Mouse (Mus musculus) kidney, postnatal 10 days (tissue): ENCODE measurements around the gene Cacnb1.
A peak's percentile ranks its signal among the peaks of the same experiment; 100 is the strongest.

Source experiments
- DNase-seq: peaks from one replicate; pipeline ENCODE4 v3.0.0; 2021; ENCODE audit warnings: mixed read lengths

Gene Cacnb1

DNA sequence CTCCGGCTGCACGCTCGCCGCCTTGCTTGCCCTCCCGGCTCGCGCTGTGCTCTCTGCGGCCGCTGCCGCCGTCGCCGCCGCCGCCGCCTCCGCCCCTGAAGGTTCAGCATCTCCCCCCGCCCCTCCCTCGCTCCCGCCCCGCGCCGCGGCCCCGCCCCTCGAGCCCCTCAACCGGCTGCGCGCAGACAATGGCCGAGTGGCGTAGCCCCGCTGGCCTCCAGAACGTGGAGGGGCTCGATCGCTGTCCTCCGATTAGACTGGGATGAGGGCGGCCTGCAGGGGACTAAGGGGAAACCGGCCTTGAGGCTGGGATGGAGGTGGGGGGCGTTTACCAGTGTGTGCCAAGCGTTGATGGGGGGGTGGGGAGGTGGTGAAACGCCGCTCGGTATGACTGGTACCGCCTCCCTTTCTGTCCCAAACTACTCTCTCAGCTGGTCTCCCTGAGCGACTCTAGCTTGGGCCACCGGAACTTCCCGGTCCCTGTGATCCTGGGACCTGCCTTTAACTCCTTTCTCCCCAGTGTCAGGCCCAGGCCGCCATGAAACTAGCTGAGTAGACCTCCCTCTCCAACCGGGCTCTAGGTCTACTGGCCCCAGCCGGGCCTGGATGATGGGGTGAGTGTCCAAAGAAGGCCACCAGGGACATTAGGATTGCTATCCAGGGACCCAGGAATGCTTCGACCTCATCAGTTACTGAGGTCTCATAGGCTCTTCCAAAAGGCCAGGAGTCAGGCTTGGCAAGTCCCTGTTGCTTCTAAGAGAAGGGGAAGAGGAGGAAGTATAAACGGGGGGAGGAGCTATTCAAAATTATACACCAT lies at the start of gene Cacnb1:
Gene Cacnb1, minus strand, starts transcription at position 480 of the 817 bp plus-strand sequence.
- DNase-seq = peak; percentile 87

DNA sequence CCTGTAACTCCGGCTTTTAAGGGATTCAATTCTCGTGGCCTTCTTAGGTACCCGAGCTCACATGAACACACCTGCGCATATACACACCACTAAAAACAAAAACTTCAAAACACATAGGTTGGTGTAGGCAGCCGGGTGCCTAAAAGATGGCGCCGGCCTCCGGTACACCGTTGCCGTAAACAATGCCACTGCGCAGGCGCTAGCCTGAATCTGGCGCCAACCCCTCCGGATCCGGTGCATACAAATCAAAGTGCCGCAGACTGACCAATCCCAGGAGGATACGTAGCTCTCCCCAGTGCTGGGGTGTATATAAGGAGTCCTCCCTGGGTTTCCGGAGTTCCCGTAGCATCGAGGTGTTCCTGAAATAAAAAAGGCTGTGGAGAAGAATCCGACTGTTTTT lies 44.4 kb upstream of the Cacnb1 start:
- no peak for DNase-seq

DNA sequence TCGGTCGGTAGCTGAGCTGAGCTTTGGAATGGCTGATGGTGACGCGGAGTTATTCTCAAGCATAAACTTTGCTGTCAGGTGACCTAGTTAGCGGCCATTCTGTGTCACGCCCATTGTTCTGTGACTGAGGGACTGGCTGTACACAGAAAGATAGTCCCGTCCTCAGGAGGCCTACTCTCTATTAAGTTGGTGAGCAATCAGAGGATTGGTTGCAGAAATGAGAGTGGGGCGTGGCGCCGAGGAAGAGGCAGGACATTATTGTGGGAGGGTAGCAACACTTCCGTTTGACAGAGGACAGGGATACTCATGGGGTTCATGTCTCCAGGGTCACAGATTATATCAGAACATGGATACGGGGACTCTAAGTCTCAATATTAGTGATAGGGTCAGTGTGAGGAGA lies 43.4 kb upstream of the Cacnb1 start:
- DNase-seq = no peak

DNA sequence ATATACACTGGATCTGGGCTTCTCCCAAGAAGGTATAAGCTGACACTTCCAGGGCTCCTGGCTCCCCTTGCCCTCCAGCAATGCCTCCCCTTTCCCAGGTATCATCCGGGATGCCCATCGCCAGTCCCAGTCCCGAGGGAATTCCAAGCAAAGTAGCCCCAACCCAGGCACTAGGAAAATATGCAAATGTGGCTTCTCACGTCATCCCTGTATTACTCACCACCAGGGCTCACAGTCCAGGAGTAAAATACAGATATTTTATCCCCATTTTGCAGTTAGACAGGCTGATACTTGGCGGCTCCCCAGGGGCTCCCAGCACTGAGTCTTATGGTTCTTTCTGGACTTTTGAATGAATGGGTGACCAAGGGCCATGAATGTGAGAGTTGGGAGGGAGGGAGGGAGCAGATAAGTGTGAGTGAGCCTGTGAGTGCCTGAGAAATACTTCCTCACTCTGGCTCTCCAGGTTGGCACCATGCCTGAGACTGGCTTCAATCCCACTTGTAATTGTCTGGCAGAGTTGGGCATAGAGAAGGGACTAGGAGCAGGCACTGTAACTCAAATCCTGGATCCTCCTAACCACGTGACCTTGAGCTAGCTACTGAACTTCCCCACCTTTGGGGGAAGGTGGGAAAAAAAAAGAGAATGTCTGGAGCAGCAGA lies 39.2 kb upstream of the Cacnb1 start:
- DNase-seq = no peak

DNA sequence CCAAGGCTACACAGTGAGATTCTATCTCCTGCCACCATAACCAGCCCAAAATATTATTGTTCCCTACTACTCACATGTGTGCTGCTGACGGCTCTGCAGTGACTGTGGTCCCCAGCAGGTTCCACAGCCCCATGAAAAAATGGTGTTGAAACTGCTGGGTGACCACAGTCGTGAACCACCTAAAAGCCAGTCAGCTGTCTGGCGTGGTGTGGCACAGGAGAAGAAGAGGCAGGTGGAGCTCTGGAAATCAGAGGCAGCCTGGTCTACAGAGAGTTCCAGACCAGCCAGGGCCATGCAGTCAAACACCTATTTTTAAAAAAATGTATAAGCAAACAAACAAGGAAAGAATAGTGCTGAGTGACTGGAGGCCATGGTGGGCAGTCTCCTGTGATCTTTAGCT lies 38.6 kb upstream of the Cacnb1 start:
- DNase-seq = no peak

DNA sequence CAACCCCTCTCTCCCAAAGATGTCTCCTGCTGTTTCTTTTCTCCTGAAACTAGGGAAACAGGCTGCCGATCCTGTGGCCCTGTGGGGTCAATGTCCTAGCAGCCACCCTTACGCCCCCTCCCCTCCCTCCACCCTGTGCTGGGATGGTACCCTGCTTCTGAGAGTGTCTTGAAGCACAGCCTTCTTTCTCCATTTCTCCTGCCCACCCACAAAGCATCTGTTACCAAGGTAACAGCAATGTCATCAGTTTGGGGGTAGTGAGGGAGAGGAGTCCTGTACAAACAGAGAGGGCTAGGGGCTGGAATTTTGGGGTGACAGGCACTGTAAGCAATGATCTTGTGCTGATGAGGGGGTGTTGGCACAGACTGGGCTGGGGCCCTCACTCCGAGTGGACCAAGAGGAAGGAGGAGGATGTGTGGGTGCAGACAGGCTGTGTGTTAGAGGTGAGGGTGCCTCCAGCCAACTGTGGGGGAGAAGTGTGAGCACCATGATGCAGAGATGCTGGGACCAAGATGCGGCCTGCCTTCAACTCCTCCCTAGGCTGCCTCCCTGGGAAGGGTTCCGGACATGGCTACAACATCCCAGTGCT lies 37.4 kb upstream of the Cacnb1 start:
- no peak for DNase-seq

DNA sequence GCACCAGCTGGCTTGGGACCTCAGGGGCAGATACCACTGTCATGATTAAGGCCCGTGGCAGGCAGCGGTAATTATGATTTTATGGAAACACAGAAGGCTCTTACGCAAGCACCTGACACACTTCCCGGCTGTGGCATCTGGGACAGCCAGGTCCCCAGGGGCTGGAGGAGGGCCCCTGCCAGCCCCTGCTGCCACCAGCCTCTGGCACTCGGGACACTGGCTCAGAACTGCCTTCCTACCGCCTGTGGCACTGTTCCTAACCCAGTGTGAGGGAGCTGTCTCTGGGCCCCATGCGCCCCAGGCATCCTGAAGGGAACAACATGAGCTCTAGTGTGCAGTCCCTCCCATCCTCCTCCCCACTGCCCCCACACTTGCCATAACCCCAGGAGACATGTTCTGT lies 36.8 kb upstream of the Cacnb1 start:
- no peak for DNase-seq

DNA sequence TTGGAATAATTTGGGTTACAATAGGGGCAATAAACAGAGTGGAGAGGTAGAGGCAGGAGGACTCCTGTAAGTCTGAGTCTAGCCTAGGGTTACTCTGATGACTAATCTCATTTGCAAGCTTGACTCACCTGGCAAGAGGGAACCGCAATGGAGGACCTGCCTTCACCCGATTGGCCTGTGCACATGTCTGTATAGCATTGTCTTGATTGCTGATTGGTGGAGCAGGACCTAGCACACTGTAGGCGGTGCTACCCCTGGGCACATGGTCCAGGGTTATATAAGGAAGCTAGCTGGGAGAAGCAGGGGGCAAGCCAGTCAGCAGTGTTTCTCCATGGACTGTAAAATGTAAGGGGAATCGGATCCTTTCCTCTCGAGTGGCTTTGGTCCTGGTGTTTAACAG lies 35.2 kb upstream of the Cacnb1 start:
- DNase-seq = no peak

DNA sequence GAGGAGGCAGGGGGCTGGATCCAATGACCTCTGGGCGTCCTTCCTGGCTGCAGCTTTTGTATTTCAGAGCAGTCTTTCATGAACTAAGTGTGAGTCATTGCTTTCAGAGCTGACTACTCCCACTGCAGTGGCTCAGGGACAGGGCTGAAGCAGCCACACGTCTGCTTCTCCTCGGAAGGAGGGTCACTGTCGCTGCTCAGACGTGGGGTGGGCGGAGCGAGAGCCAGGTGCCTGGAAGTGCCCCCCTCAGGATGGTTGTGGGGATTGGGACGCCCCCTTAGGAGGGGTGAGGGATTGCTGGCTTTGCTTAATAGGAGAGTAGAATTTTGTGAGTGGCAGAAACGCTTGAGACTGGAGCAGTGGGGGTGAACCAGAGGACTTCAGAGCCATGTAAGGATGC lies 34.6 kb upstream of the Cacnb1 start:
- no peak for DNase-seq

DNA sequence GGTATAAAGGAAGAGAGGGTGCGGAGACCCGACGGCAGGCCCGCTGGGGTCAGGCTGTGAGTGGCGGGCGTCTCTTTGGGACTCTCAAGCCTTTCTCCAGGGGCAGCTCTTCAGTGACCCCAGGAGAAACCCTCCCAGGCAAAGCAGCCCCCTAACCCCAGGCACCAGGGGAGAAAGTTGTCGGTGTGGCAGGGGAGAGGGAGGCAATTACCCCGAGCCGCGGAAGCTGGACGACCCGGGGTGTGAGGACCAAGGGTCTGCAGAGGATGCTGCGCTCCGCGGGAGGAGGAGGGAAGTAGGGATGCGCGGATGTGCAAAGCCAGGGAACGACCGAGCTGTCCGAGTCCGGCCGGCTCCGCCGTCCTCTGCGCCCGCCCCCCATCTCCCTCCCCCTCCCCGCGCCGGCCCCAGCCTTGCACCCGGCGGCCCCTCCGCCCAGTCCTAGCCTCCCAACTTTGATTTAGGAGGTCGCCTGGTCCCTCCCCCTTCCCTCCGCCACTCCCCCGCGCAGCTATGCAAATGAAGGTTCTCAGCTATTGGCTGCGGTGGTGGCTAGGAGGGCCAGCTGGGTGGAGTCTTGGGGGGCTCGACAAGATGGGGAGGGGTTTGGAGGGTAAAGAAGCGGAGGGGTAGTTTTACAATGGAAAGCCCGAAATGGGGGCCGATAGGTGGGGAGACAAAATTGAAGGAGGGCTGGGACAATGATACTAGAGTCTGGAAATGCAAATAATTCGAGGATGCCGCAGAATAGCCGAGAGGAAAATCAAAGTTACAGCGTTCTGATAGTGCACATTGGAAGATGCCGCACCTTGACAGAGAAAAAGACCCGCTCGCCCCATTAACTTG lies 30.4 kb upstream of the Cacnb1 start, which contains the start of gene Stac2:
Gene Stac2, minus strand, starts transcription at position 474 of the 846 bp plus-strand sequence.
- DNase-seq = peak; percentile 90

DNA sequence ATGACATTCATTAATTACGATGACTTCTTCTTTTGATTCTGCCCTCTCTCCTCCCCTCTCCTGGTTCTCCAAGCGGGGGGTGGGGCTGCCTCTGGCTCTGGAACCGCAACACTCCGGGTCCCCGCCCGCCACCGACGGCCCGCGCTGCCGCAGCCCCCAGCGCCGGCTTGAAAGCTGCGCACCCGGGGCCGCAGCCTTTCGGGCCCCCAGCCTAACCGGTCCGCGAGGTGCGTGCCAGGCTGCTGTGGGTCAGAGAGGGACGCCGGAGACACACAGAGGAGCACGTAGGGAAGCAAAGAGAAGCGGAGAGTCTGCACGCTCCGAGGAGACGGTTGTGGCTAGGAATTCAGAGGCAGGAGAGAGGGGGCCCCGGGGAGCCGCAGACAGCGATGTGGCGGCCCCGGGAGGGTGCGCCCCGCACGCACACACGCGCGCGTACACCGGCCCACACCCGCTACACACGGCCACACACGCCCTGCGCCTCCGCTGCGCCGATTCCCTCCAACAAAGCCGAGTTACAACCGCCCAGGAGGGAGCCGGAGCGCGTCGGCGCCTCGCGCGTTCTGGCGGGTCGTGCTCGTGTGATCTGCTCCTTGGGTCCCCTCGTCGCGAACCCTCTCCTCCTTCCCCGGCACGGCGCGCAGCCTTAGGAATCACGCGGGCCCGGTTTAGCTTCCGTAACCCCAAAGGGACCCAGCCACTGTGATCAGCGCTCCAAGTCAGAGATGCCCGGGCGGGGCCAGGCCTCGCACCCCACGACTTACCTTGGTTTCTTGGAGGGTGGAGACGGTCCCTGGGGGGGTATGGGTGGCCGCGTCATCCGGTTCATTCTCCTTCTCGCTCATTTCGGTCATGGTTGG lies 29.5 kb upstream of the Cacnb1 start:
- DNase-seq = peak; percentile 52

DNA sequence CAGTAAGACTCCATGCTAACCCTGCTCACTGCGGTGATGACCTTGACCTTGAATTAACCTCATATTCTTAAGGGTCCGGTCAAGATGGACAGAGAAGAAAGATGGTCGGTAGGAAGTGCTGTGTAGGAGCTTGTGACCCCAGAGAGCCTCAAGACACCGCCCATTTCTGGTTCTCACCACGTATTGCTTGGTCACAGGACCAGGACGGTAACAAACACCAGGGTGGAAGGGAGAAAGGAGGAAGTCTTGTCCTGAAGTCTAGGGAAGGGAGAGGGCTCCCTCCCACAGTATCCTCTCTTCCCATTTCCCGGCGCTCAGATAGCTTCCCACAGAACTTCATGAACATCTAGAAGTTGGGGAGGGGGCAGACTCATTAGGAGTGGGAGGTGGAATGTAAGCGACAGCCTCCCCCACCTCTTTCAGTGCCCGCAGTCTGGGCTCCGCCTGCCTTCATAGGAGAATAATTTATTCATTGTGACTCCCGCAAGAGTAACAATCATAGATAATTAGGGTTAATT lies 28.8 kb upstream of the Cacnb1 start:
- no peak for DNase-seq

DNA sequence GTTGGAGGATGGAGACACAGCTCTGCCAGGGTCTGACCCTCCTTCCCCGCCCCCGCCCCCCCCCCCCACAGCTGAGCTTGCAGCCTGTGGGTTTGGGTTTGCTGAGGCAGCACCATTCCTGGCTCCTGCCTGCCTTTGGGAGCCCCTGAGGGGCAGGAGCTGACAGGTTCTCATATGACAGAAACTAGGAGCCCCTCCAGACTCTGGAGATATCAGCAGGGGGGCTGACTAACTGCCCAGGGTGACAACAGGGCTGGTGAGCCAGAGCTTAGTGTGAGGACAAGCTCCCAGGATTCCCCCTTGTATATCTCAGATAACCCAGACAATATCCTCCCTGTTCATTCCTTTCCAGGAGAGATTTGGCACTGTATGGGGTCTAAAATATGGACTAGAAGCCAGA lies 28.1 kb upstream of the Cacnb1 start:
- no peak for DNase-seq

DNA sequence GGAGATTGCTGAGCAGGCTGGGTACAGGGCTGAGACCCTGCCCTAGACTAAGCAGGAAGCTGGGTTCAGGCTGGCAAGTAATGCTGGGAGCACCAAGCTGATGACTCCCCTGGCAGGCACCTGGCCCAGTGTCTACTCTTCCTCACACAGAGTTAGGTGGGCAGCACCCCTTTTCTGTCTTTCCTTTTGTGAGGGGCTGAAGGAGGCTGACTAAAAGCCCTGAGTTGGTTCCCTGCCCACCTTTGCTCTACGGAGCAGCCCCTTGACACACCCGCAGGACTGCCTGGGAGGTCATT lies 27.6 kb upstream of the Cacnb1 start:
- DNase-seq = no peak

DNA sequence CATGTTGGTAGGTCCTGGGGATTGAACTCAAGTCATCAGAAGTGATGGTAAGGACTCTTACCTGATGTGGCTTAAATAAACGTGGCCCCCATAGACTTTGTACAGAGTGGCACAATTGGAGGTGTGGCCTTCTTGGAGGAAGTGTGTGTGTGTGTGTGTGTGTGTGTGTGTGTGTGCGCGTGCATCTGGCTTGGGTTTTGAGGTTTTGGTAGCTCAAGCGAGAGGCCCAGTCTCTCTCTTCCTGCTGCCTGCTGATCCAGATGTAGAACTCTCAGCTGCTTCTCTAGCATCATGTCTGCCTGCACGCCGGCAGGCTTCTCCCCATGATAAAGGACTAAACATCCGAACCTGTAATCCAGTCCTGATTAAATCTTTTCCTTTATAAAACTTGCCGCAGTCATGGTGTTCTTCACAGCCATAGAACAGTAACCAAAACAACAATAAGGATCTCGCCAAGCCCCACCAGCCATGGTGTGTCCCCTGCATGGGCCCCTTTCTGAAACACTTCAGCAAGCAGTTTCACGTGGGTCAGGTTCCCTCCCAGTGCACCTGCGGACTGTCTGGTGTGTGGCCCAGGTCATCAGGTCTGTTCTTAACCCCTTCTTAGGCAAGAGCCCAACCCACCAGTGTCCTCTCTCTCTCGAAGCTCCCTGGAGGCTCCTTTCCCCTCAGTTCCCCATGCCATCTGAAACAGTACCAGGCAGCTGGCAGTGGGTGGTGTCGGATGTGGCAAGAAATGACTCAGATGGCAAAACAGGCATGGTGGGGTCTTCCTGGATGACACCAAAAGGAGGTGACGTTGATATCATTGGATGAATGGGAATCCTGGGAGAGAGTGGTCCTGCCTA lies 27.1 kb upstream of the Cacnb1 start:
- DNase-seq = no peak

DNA sequence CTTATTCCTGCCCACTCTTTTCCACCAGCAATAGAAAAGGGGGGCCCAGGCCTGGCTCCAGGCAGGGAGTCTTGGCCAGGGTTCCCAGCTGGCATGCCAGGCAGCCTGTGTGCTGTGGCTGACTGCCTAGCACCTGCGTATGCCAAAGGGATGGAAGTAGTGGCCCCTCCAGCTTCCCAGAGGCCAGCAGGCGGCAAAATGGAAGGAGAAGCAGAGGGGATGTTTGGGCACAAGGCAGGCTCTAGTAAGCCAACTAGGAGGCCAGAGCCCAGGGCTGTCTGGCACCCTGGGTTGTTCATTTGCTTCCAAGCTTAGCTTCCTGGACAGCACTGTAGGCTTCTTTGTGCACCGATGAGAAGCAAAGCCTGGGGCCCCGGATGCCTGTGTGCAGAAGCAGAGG lies 24.9 kb upstream of the Cacnb1 start:
- DNase-seq = no peak

DNA sequence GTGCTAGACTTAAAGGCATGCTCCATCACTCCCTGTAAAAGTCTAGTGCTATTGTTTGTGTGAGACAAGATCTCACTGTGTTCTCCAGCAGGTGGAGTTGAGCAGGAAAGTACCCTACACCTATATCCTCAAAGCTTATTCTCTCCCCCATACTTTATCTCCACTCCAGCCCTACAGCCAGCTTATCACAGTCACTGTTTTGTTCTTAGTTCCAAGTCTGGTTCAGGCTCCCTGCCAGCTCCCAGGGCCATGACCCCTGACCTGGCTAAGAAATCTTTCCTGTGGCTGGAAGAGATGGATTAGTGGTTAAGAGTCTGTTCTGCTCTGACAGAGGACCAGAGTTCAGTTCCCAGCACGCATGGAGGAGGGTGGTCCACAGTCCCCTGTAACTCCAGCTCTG lies 23.6 kb upstream of the Cacnb1 start:
- peak; percentile 33 for DNase-seq

DNA sequence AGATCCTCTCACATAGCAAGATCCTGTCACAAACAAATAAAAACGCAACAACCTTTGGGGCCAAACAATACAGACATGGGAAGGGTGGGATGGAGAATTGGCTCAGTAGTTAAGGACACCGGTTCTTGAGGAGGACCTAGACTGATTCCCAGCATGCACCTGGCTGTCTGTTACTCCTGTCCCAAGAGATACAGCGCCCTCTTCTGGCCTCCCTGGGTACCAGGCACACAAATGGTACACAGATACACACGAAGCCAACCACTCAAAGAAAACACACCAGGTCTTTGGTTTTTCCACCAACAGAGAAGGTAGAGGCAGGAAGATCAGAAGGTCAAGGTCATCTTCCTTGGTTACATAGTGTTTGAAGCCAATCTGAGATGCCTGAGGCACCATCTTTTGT lies 22.8 kb upstream of the Cacnb1 start:
- no peak for DNase-seq

DNA sequence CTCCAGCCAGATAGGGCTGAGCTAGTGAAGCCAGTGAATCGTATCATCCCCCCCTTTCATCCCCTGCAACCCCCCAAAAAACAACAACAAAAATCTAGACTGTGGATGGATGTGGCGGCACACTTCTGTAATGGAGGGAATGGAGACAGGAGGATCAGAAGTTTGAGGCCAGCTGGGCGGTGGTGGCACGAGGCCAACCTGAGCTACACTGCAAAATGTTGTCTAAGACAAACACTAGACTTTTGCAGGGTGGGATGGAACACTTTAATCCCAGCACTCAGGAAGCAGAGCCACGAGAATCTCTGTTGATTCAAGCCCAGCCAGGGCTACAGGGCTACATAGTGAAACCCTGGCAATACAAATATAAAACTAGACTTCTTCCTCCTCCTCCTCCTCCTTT lies 21.2 kb upstream of the Cacnb1 start:
- DNase-seq = no peak

DNA sequence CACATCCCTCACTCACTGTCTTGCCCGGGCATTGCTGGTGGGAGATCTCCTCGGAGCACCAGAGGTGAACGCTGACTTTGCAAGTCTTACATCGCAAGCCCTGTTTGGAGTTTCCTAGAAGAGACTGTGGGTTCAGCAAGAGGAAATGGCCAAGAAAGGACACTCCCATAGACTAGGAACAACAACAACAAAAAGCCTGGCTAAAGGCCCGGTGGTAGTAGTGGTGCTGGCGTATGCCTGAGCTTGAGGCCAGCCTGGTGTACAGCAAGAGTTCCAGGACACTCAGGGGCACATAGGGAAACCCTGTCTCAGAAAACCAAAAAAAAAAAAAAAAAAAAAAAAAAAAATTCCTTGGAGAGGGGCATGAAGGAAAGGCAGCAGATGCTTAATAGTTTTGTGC lies 19.9 kb upstream of the Cacnb1 start:
- DNase-seq = no peak

DNA sequence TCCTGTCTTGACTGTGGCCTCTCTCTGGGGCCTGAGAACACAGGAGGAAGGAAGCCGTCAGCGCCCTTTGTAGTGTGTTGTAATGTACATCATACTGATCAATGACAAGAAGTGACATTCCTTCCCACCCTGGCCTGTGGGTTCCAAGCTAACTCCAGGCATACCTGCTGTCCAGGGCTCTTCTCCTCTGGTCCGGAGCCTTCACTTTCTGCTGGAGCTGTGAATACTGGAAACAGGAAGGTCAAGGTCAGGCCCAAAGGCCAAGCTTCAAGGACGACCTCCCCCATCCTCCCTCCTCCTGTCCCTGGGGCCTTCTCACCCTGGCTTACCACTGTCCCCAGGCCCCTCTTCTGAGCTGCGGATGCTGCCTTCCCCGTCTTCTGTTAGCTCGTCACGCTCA lies 18.1 kb upstream of the Cacnb1 start:
- no peak for DNase-seq
